19 mouse cellular contexts compared by ENCODE assay signal in the genomic region with DNA sequence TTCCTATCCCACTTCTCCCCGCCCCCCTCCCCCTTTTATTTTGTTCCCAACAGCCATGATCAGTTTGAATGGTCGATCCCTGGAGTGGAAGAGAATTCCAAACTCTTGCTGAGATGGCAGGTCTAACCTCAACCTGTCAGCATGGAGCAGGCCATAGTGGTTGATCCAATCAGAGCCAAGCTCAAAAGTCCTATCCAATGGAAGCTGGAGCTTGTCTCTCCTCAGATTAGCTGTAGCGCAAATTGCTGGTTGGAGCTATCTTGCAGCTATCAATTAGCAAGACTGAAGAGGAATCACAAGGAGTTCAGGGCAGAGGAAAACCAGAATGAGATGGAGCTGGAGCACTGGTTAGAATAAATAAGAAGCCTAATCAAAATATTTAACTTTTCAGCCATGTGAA.
"Had no signal": no experiment of that assay in that cellular context is flagged by ENCODE, and none has a peak within 500 bp of the region (broad histone marks: within the 10 kb centered on the region; RNA-seq: fewer than 3 reads in every experiment).

No protein-coding gene starts in this region.

- H3K4me2 ChIP-seq: lung, embryonic 14.5 days; midbrain, embryonic 12.5 days; neural tube, embryonic 13.5 days; neural tube, embryonic 15.5 days had no signal

- H3K4me3 ChIP-seq: midbrain, embryonic 10.5 days; midbrain, embryonic 12.5 days; myocyte; neural tube, embryonic 13.5 days; neural tube, embryonic 15.5 days had no signal

- ATAC-seq: midbrain, embryonic 16.5 days had no signal

- H3K27ac ChIP-seq: midbrain, embryonic 10.5 days; midbrain, embryonic 12.5 days; neural tube, embryonic 13.5 days; neural tube, embryonic 15.5 days had no signal

- H3K4me1 ChIP-seq: midbrain, embryonic 10.5 days; midbrain, embryonic 12.5 days; neural tube, embryonic 13.5 days; neural tube, embryonic 15.5 days had no signal

- DNase-seq: lung, adult 18-20 months; lung, embryonic 14.5 days; lung, postnatal 10 days; lung, postnatal 4 days; midbrain, embryonic 14.5 days; retina, postnatal 1 day; right cerebral cortex, adult 18-20 months; right cerebral cortex, postnatal 25 days; right cerebral cortex, postnatal 4 days; spleen, adult 18-20 months; thymus, adult 18-20 months; thymus, postnatal 14 days; thymus, postnatal 4 days had no signal

- H3K9me3 ChIP-seq: midbrain, embryonic 10.5 days; neural tube, embryonic 15.5 days had no signal

- H3K9ac ChIP-seq: lung, embryonic 14.5 days; midbrain, embryonic 12.5 days; neural tube, embryonic 13.5 days; neural tube, embryonic 15.5 days had no signal

- H3K27me3 ChIP-seq: midbrain, embryonic 12.5 days; neural tube, embryonic 15.5 days had no signal

- H3K36me3 ChIP-seq: midbrain, embryonic 10.5 days; midbrain, embryonic 12.5 days; neural tube, embryonic 13.5 days; neural tube, embryonic 15.5 days had no signal
